13 mouse cellular contexts compared by ENCODE assay signal in the genomic region with DNA sequence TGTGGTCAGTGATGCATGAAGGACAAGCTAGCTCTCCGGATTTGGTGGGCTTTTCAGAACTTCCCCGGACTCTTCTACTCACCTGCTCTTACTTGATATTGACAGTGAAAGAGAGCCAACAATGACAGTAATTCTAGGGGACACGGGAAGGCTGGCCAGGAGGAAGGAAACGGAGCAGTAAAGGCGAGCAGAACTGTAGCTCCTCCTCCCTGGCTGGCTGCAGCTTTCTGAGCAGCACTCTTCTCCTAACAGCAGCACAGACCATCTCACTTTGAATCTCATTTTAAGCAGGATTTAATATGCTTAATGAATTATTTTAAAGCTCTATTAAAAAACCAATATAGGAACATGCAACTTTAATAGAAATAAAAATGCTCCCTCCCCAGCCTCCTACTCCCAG.
"Had no signal": no experiment of that assay in that cellular context is flagged by ENCODE, and none has a peak within 500 bp of the region (broad histone marks: within the 10 kb centered on the region; RNA-seq: fewer than 3 reads in every experiment).

No protein-coding gene starts in this region.

- ATAC-seq: intestine, embryonic 16.5 days; liver, embryonic 12.5 days had no signal

- H3K27ac ChIP-seq: limb, embryonic 15.5 days; liver, embryonic 12.5 days; midbrain, embryonic 10.5 days; neural tube, embryonic 12.5 days had no signal

- DNase-seq: lung, embryonic 14.5 days; lung, postnatal 10 days; lung, postnatal 4 days; midbrain, embryonic 14.5 days; right cerebral cortex, adult 18-20 months; right cerebral cortex, postnatal 25 days; thymus, postnatal 14 days had no signal

- H3K4me3 ChIP-seq: limb, embryonic 15.5 days; liver, embryonic 12.5 days; midbrain, embryonic 10.5 days; myocyte; neural tube, embryonic 12.5 days had no signal
